18 mouse cellular contexts compared by ENCODE assay signal in genomic region chr15:84597816-84598215, GRCm38 (mm10). TPM values are rescaled to one million over a fixed set of nuclear protein-coding genes. Genes with fewer than 3 reads are reported as not detected.
A peak's percentile ranks its signal among the peaks of the same experiment; 100 is the strongest.
DNase-seq lines count a peak whose midpoint lies in the region.
"Had no signal": no experiment of that assay in that cellular context is flagged by ENCODE, and none has a peak within 500 bp of the region (broad histone marks: within the 10 kb centered on the region; RNA-seq: fewer than 3 reads in every experiment).

No protein-coding gene starts in this region.

- intact Hi-C loops in left cerebral cortex, postnatal 4 days (cut with DNase I): no loop called here
- intact Hi-C loops in left cerebral cortex, postnatal 10 days (cut with DNase I): no loop called here

- DNase-seq in cerebellum, postnatal 10 days: peak; percentile 76 to 86
- no peak for DNase-seq in cerebellum, adult 8-10 months
- peak; percentile 66 to 68 for DNase-seq in cerebellum, postnatal 14 days
- DNase-seq in cerebellum, postnatal 4 days (ENCODE audit: low spot score in 2 of 2): no peak
- peak; percentile 57 for DNase-seq in left cerebral cortex, postnatal 4 days
- no peak for DNase-seq in left cerebral cortex, postnatal 10 days (ENCODE audit: extremely low spot score in 1 of 2, low spot score in 2 of 2)
- peak; percentile 50 for DNase-seq in testis, postnatal 10 days (ENCODE audit: low spot score)
- DNase-seq in testis, postnatal 14 days (ENCODE audit: low spot score): no peak
- DNase-seq: adrenal gland, adult 2 months; adrenal gland, adult 8-10 months; adrenal gland, postnatal 10 days; adrenal gland, postnatal 14 days; adrenal gland, postnatal 25 days; adrenal gland, postnatal 36 days; B cell, adult 2 months; cerebellum, adult 11 months; cerebellum, adult 11-12 months had no signal

RNA-seq across cellular contexts. Expression of gene Rtl6, which starts 40.2 kb away (rescaled TPM):
- 10 to 100 TPM; 63.2 to 69.6 TPM for total RNA-seq in left cerebral cortex, postnatal 4 days (2021)
- total RNA-seq in left cerebral cortex, postnatal 10 days (2021): 10 to 100 TPM; 66.8 to 67.4 TPM
- total RNA-seq: MEL had no signal

Comparison
In these comparisons a context has a peak if more than half of its experiments do, and no peak if none do; other contexts are left out.
1. DNase-seq: peak in cerebellum, postnatal 10 days (2 of 2), cerebellum, postnatal 14 days (2 of 2), left cerebral cortex, postnatal 4 days (single experiment) and testis, postnatal 10 days (single experiment); none in cerebellum, adult 8-10 months (single experiment), cerebellum, postnatal 4 days (0 of 2), left cerebral cortex, postnatal 10 days (0 of 2) and testis, postnatal 14 days (single experiment).